Mouse (Mus musculus) forebrain, embryonic 15.5 days (tissue): ENCODE results near the gene Mn1. TPM values are rescaled to one million over a fixed set of nuclear protein-coding genes. Genes with fewer than 3 reads are reported as not detected.
A peak's percentile ranks its signal among the peaks of the same experiment; 100 is the strongest.

Experiments used
- ATAC-seq: fragments of 200-750 bp; cut with Nextera tagmentation; replicated peaks from 2 replicates; pipeline ENCODE4 v1.8.0; 2017; ENCODE audit warnings: mild to moderate bottlenecking, moderate TSS enrichment, moderate library complexity
- H3K27ac ChIP-seq: fragments of 300-500 bp; sonication (generic); replicated peaks from 2 replicates; pipeline ENCODE4 v1.5.1; 2015; ENCODE audit warnings: mild to moderate bottlenecking, inconsistent platforms
- H3K27me3 ChIP-seq: fragments of 300-500 bp; sonication (generic); 2 replicates; pipeline ENCODE4 v1.6.1; 2015; ENCODE audit warnings: inconsistent platforms
- H3K36me3 ChIP-seq: fragments of 300-500 bp; sonication (generic); 2 replicates; pipeline ENCODE4 v1.6.1; 2015; ENCODE audit warnings: mild to moderate bottlenecking, inconsistent platforms
- H3K4me1 ChIP-seq: fragments of 300-500 bp; sonication (generic); 2 replicates; pipeline ENCODE4 v1.6.1; 2015; ENCODE audit warnings: inconsistent platforms
- H3K4me2 ChIP-seq: fragments of 300-500 bp; sonication (generic); replicated peaks from 2 replicates; pipeline ENCODE4 v1.6.1; 2015; ENCODE audit warnings: mild to moderate bottlenecking, inconsistent platforms
- H3K4me3 ChIP-seq: fragments of 300-500 bp; sonication (generic); 2 replicates; pipeline ENCODE4 v1.5.1; 2015; ENCODE audit warnings: mild to moderate bottlenecking, inconsistent platforms
- H3K9ac ChIP-seq: fragments of 300-500 bp; sonication (generic); replicated peaks from 2 replicates; pipeline ENCODE4 v1.6.1; 2015; ENCODE audit warnings: mild to moderate bottlenecking, inconsistent platforms
- H3K9me3 ChIP-seq: fragments of 300-500 bp; sonication (generic); 2 replicates; pipeline ENCODE4 v1.6.1; 2016; ENCODE audit warnings: inconsistent platforms
- WGBS: fragments of 180-500 bp; shearing (Covaris S2); methylation state at CpG from one replicate; pipeline ENCODE4 v1.1.7; 2015; ENCODE audit warnings: mixed read lengths; 5-methylcytosine and 5-hydroxymethylcytosine counted together
- polyA plus RNA-seq: library from polyadenylated mRNA; unstranded; fragments of >200 nt; fragmentation: Nextera tagmentation; extraction: Ambion mirVana; gene quantifications from 2 replicates; pipeline ENCODE4 v1.2.1, GENCODE M21; 2015

The Mn1 gene
- polyA plus RNA-seq, 1 experiment from 2014 or later, result 109 TPM

DNA sequence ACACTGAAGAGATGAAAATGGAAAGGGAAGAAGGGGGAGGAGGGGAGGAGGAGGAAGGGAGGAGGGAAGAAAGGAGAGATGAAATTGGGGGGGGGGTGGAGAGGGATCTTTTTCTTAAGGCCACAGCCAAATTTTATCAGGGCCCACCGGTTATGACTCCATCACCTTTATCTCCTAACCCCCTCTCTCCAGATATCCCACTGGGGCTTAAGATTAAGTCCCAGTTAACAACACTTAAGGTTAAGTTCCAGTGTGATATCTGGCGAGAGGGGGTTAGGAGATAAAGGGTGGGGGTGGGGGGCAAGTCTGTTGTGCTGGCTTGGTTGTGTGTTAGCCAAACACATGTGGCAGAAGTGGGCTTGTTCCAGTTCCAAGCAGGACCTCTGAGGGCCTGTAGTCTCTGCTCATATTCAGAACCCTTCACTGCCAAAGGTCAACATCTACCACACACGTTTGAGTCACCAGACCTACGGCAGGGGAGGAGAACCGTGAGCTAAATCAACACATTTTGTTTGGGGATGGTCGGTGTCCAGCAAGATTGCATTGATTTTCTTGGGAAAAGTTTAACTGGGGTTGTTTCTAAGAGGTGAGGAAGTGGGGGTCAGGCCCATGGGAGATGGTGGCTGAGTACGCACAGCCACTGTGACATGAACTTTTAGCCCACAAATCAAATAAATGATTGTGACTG, 52.2 kb downstream of the Mn1 start:
- Histone ChIP-seq H3K4me3 (no peak overlapping the region), H3K4me1 (no peaks in the 10 kb centered on the region), H3K27me3 (no peaks in the 10 kb centered on the region), H3K36me3 (no peaks in the 10 kb centered on the region), H3K9me3 (no peaks in the 10 kb centered on the region), H3K4me2 (no peak overlapping the region), H3K9ac (no peak overlapping the region), H3K27ac (no peak overlapping the region)
- no peak for ATAC-seq
- 85% methylated on average over 7 of the region's 7 CpGs for WGBS

DNA sequence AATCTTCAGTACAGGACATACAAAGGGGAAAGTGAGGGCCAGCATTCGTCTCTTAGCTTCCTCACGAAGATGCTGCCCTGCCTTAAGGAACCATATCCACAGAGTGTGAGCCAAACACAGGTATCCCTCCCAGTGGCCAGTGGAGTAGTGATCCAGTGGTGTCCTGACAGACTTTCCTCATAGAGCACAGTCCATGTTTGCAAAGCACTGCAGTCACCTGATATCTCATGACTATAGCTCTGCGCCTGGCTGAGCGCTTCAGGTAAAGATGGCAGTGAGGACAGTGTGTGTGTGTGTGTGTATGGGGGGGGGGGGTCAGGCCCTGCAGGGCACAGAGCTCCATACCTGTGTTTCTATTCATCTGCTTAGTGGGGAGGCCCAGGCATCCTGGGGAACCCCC, 53.7 kb downstream of the Mn1 start:
- WGBS, result 90% methylated on average over 4 of the region's 4 CpGs
- H3K27ac ChIP-seq, result no peak overlapping the region
- H3K9ac ChIP-seq, result no peak overlapping the region
- no peaks in the 10 kb centered on the region for H3K9me3 ChIP-seq
- no peak for ATAC-seq
- H3K36me3 ChIP-seq, result no peaks in the 10 kb centered on the region
- no peak overlapping the region for H3K4me2 ChIP-seq
- H3K4me3 ChIP-seq, result no peak overlapping the region
- no peaks in the 10 kb centered on the region for H3K27me3 ChIP-seq
- peaks cover 7% of the 10 kb centered on the region for H3K4me1 ChIP-seq

DNA sequence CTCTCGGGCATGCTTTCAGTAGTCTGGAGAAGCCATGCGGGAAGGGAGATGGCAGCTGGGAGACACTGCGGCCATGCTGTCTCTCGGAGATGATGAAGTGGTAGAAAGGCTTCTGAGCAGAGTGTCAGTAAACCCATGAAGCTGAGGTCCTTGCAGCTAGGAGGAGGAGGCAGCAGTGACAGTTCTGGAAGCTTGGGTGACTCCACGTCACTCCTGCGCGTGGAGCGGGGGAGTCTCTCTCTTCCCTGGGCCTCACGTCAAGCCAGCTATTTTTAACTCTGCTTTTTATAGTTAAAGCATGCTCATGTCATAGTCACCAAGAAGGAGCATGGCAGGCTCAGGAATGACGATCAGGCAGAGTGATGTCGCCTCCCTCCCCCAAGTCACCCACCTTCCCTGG, 56.3 kb downstream of the Mn1 start:
- Histone ChIP-seq H3K9me3 (no peaks in the 10 kb centered on the region), H3K27ac (0 out of 2 replicates have a peak overlapping the region, but pooled peaks have one; percentile 3)
- ATAC-seq, result no peak

DNA sequence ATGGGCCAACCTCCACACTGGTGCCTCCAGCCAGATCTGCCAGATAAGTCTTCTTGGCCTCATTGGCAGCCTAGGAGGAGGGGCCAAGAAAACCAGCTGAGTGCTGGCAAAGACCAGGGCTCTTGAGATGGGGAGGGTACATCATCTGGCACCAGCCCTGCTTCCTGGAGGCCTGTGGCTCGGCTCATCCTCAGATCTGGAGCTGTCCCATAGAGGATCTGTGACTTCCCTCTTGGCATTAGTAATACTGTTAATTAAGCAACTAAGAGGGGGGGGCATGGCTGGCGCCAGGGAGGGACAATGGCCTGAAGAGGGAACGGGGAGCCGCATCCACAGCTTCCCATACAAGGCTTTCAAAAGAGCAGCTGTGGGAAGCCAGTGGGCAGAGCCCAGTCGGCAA, 58.6 kb downstream of the Mn1 start:
- Histone ChIP-seq H3K36me3 (no peaks in the 10 kb centered on the region), H3K27ac (peak overlapping the region; percentile 19; the same call in 1 of the 2 replicates), H3K4me2 (no peak overlapping the region), H3K9ac (no peak overlapping the region), H3K27me3 (no peaks in the 10 kb centered on the region), H3K4me3 (no peak overlapping the region), H3K4me1 (peaks cover 13% of the 10 kb centered on the region), H3K9me3 (no peaks in the 10 kb centered on the region)
- 38% methylated on average over 5 of the region's 5 CpGs for WGBS
- peak; percentile 63 for ATAC-seq

More for the DNA sequence above, 56.3 kb downstream of the Mn1 start:
- no peaks in the 10 kb centered on the region for H3K27me3 ChIP-seq
- H3K4me2 ChIP-seq, result no peak overlapping the region
- no peaks in the 10 kb centered on the region for H3K36me3 ChIP-seq
- peaks cover 13% of the 10 kb centered on the region for H3K4me1 ChIP-seq
- no peak overlapping the region for H3K9ac ChIP-seq
- no peak overlapping the region for H3K4me3 ChIP-seq
- 74% methylated on average over 11 of the region's 11 CpGs for WGBS

- WGBS, result 69% methylated on average over 6 of the region's 6 CpGs
- H3K36me3 ChIP-seq, result no peaks in the 10 kb centered on the region
- no peaks in the 10 kb centered on the region for H3K27me3 ChIP-seq
- H3K9ac ChIP-seq, result no peak overlapping the region
- H3K4me3 ChIP-seq, result no peak overlapping the region
- H3K9me3 ChIP-seq, result no peaks in the 10 kb centered on the region
- H3K27ac ChIP-seq, result peak overlapping the region; percentile 19; the same call in 1 of the 2 replicates
- peaks cover 13% of the 10 kb centered on the region for H3K4me1 ChIP-seq
- H3K4me2 ChIP-seq, result no peak overlapping the region
- peak; percentile 33; the same call in 1 of the 2 replicates for ATAC-seq
Measured at GRCm38 (mm10) chr5:111476141-111476540, 59.0 kb downstream of the Mn1 start.

- peaks cover 2% of the 10 kb centered on the region; the same call in 1 of the 2 replicates for H3K4me1 ChIP-seq
- H3K27me3 ChIP-seq, result no peaks in the 10 kb centered on the region
- no peak overlapping the region for H3K27ac ChIP-seq
- WGBS, result 90% methylated on average over 4 of the region's 4 CpGs
- no peak overlapping the region for H3K9ac ChIP-seq
- no peak for ATAC-seq
- no peak overlapping the region for H3K4me3 ChIP-seq
- no peaks in the 10 kb centered on the region for H3K9me3 ChIP-seq
- H3K36me3 ChIP-seq, result no peaks in the 10 kb centered on the region
- H3K4me2 ChIP-seq, result no peak overlapping the region
Measured at GRCm38 (mm10) chr5:111485907-111486306, 68.7 kb downstream of the Mn1 start.

GRCm38 (mm10) chr5:111489022-111489616, 72.0 kb downstream of the Mn1 start:
- Histone ChIP-seq H3K36me3 (no peaks in the 10 kb centered on the region), H3K27ac (no peak overlapping the region), H3K9me3 (no peaks in the 10 kb centered on the region), H3K4me3 (no peak overlapping the region), H3K4me2 (no peak overlapping the region; the same call in 1 of the 2 replicates), H3K9ac (no peak overlapping the region), H3K4me1 (peaks cover 2% of the 10 kb centered on the region; the same call in 1 of the 2 replicates), H3K27me3 (no peaks in the 10 kb centered on the region)
- peak; percentile 84 for ATAC-seq
- 65% methylated on average over 7 of the region's 7 CpGs for WGBS

DNA sequence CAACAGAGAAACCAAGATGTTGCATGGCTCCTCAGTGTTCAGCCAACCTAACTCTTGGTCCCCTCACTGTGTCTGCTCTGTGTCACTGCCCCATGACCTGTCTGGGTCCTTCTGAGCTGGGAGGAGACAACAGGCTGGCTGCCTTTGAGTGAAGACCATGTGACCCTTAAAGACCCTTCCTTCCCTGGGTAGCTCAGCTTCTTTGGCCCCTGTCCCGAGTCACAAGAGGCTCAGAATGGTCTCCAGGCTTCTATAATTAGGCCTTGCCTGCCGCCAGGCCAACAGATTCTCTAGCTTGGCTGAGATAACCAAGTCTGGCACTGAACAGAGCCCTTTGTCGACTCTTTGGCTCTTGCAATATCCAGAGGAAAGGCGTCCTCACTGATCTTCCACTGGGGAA, 73.4 kb downstream of the Mn1 start:
- no peak for ATAC-seq

DNA sequence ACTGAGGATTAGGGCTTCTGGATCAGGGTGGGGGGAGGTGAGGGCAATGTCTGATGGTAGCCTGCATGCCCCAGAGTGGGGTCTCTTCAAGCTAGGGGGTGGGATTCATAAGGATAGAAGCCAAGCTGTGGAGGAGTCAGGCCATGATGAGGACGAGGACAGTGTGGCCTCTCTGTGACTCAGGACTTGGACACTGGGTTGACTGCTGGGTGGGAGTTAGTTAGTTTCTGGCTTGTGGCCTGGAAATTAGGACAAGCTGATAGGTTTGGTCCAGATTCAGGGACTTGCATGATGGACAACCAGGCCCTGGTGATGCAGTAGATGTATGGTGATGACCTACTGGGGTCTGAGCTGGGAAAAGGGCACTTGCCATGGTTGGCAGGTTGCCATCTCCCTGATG, 74.3 kb downstream of the Mn1 start:
- Histone ChIP-seq H3K4me1 (peaks cover 6% of the 10 kb centered on the region; the same call in 1 of the 2 replicates), H3K27ac (no peak overlapping the region), H3K4me3 (no peak overlapping the region), H3K9me3 (no peaks in the 10 kb centered on the region), H3K36me3 (no peaks in the 10 kb centered on the region), H3K9ac (no peak overlapping the region), H3K4me2 (no peak overlapping the region), H3K27me3 (no peaks in the 10 kb centered on the region)
- 88% methylated on average over 1 of the region's 1 CpGs for WGBS
- no peak for ATAC-seq

More for the DNA sequence above, 73.4 kb downstream of the Mn1 start:
- Histone ChIP-seq H3K4me3 (no peak overlapping the region), H3K9ac (no peak overlapping the region), H3K4me1 (peaks cover 2% of the 10 kb centered on the region; the same call in 1 of the 2 replicates), H3K9me3 (no peaks in the 10 kb centered on the region), H3K27ac (no peak overlapping the region), H3K4me2 (no peak overlapping the region), H3K36me3 (no peaks in the 10 kb centered on the region), H3K27me3 (no peaks in the 10 kb centered on the region)
- WGBS, result 66% methylated on average over 4 of the region's 4 CpGs

DNA sequence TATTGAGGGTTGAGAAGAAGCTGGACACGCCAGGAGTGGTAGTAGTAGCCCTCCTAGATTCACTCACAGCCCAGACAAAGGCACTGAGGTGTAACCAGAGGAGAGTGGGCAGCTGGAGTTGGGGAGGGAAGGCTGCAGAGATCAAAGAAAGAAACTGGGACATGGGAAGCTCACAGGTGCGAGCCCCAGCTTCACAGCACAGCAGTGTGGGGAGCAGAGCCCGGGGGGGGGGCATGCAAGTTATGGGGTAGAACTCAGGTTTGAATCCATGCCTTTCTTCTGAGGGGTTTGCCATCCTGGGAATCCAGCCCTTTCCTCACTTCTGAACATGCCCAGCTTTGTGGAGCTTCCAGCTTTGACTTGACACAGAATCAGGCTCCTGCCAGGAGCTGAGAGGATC, 82.9 kb downstream of the Mn1 start:
- no peak overlapping the region for H3K4me2 ChIP-seq
- H3K9me3 ChIP-seq, result no peaks in the 10 kb centered on the region
- 0 out of 2 replicates have a peak, but pooled peaks cover 9% of the 10 kb centered on the region for H3K4me1 ChIP-seq
- H3K27me3 ChIP-seq, result no peaks in the 10 kb centered on the region
- H3K36me3 ChIP-seq, result no peaks in the 10 kb centered on the region
- H3K27ac ChIP-seq, result no peak overlapping the region
- no peak for ATAC-seq
- 66% methylated on average over 3 of the region's 3 CpGs for WGBS
- no peak overlapping the region for H3K9ac ChIP-seq
- no peak overlapping the region for H3K4me3 ChIP-seq

DNA sequence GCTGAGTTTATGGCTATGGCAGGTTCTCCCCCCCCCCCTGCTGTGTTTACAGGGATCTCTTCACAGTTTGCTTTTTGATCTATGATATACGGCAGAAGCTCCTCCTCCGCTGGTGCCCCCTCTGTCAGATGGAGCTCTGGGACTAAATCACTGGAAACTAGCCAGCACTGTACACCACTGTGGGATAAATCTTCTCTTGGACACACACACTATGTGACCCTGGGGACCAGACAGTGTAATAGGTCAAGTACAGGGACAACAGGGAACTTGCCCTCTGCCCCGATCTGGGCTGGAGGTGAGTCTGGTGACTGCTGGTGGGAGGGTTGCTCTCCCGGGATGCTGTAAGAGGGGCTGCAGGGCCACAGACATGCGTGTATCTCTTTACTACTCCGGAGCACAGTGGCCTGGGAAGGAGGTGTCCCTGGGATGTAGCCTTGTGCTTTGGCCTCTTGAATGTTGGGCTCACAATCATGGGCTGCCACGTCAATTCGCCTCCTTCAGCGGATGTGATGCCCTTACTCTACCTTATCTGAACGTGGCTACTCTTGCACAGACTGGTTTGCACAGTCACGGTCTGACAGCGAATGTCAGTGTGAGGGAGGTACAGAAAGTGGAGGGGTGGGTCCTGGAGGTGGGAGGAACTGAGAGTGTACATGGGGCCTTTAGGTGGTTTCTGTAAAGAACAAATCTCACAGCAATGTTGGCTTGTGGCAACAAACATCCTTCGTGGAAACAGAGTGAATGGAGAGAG, 84.7 kb downstream of the Mn1 start:
- H3K4me1 ChIP-seq, result peaks cover 13% of the 10 kb centered on the region
- no peaks in the 10 kb centered on the region for H3K36me3 ChIP-seq
- 80% methylated on average over 13 of the region's 13 CpGs for WGBS
- H3K4me3 ChIP-seq, result no peak overlapping the region
- no peaks in the 10 kb centered on the region for H3K9me3 ChIP-seq
- H3K27me3 ChIP-seq, result no peaks in the 10 kb centered on the region
- ATAC-seq, result no peak
- H3K27ac ChIP-seq, result no peak overlapping the region
- no peak overlapping the region for H3K4me2 ChIP-seq
- no peak overlapping the region for H3K9ac ChIP-seq

DNA sequence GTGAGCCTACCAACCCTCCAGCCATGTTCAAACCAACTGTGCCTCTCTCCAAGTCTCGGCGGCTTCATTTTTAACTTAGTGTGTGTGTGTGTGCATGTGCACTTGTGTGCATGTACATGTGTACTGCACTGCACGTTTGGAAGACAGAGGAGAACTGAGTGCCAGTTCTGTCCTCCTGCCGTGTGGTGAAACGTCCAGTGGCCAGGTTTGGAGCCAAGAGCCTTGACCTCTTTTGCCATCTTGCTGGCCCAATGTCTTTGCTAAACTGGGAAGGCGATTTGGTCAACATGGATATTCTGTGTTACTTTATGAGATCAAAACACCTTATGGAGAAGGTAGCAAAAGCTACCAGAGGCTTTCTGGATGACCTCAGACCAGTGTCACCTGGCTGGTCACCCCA, 88.1 kb downstream of the Mn1 start:
- Histone ChIP-seq H3K9me3 (no peaks in the 10 kb centered on the region), H3K9ac (no peak overlapping the region), H3K4me2 (no peak overlapping the region), H3K4me3 (no peak overlapping the region), H3K27me3 (no peaks in the 10 kb centered on the region), H3K27ac (no peak overlapping the region), H3K4me1 (peaks cover 35% of the 10 kb centered on the region), H3K36me3 (no peaks in the 10 kb centered on the region)
- 92% methylated on average over 6 of the region's 6 CpGs for WGBS
- ATAC-seq, result no peak
